Mouse (Mus musculus): ENCODE data around the gene Nolc1.

Nolc1 gene

DNA sequence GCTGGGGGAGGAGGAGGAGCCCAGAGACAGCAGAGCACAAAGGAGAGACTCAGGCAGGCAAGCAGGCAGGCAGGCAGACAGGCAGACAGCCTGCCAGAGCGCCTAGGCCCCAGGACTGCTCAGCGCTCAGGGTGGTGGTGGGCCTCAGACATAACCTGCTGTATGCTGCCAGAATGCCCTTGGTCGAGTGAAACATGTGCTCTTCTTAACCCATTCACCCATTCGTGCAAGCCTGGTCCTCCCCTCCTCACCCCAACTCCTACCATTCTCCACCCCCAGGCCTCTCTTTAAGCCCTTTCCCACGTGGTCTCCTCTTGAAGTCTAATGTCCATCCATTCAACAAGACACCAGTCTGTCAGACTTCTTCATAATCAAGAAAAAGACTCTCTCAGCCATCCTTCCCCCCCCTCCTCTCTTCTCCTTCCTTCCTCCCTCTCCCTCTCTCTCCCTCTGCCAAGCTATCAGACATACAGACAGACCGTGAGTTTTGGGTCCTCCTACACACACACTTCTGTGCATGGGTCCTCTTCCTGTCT is 33.1 kb upstream of the Nolc1 start:
- DNase-seq (ENCODE audit: low read depth, low spot score): peak; percentile 72

DNA sequence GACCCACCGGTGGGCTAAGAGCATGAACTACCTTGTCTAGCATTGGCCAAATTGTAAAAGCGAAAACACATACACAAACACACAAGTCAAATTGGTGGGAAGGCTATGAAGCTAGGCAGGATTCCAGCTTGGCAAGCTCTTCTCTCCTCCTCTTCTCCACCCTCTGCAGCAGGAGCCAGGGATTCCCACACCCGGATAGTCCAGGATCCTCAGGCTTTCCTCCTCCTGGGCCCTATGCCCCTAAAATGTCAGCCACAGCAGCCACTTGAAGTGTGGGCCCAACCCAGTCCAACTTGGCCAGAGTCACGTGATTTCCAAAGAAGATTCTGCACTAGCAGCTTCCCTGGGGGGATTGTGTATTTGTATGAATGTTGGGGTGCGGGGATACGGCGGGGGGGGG is 32.3 kb upstream of the Nolc1 start:
- DNase-seq (ENCODE audit: low read depth, low spot score): no peak

DNA sequence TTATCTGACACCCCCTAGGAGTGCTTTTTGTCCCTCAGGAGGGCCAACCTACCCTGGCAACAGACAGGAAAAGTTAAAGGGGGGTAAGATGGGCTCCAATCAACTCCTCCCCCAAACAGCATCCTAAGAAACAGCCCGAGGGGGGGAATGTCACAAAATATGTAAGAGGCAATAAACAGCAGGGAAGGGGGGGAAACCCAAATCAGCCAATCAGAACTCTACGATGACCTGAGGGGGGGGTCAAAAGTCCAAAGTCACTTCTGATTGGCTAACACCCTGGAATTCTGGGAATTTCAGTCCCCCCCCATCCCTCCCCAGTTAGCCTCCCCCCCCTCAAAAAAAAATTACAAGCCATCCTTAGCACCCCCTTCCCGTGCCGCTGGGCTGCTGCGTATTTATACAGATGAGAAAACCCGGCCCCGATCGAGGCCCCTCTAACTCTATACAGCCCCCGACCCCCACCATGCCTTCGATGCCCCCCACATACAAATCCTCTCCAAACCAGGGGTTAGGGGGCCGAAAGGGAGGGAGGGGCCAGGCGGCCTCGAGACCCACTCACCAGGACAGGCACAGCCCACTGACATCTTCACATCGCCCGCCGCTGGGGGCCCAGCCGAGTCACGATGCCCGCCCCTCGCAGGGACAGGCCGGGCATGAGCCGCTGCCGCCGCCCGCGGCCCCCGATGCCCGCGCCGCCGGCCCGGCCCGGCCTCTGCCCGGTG is 31.2 kb upstream of the Nolc1 start, which contains the start of gene Pprc1:
Gene Pprc1, plus strand, starts transcription at position 616 of the 722 bp plus-strand sequence.
- DNase-seq (ENCODE audit: low read depth, low spot score): no peak

DNA sequence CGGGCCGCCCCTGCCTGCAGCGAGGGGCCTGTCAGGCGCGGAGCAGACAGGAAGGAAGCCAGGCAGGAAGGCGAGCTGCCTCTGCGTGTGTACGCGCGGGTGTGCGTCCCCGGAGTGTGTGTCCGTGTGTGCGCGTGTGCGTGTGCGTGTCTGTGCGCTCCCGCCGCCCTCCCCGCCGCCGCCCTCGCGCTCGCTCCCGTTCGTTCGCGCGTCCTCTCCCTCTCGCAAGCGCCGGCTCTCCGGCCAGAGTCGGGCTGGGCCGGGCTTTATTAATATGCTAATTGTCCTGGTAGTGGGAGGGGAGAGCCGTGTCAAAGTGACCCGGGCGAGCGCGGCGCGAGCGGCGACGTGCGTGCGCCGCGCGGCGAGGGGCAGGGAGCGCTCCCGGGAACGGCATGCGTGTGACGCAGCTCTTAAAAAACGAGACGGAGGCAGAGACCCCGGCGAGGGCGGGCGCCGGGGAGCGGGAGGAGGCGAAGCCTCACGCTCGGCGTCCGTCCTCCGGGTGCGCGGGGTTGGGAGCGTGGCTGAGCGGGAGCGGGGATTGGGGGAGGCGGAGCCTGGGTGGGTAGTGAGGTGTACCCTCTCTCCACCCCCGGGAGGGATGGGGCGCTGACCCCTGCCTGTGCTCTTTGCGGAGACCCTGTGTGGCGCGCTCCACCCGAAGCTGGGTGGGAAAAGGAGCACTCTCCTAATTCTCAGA is 30.5 kb upstream of the Nolc1 start, which contains the start of gene Ldb1:
Gene Ldb1, minus strand, starts transcription at position 222 of the 703 bp plus-strand sequence.
- peak; percentile 91 for DNase-seq (ENCODE audit: low read depth, low spot score)

DNA sequence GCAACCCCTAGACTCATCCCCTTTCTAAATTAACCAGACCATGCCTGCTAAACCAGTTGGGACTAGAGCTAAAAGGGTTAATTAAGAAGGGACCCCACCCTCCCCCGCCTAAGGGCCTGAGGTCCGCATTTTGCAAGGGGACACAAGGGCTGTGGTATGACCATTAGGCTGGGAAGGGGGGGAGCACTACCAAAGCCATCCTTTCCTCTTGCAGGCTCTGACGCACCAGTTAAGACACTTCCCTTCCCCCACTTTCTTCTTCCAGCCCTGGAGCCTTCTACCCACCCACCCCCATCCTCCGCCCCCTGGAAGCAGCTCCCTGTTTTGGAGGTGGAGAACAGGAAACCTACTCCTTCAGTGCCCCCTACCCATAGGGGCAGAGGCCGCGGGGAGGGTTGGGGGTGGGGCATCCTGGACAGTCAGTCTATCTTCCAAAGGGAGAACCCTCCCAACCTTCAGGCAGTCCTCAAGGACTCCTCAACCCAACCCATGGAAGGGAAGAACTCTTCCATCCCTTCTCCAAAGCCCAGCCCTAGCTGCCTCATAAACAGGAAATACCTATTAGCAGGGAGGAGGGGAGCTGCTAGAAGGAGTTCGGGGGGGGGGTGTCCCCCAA is 29.9 kb upstream of the Nolc1 start:
- peak; percentile 95 for DNase-seq (ENCODE audit: low read depth, low spot score)

DNA sequence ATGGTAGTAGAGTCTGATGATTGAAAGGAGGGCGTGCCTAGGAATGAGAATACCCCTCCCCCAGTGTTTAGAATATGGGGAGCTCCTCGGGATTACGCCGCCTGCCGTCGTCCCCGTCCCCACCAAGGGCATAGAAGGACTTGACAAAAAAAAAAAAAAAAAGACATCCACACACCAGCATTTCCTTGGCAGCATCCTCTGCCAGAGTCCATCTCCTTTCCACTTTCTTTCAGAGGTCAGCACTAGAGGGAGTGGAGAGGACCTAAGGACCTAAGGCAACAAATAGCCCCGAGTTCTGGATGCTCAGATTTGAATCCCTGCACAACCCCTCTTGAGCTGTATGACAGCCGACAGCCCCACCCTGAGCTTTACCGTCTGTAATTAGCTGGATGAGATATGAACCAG is 29.0 kb upstream of the Nolc1 start:
- peak; percentile 76 for DNase-seq (ENCODE audit: low read depth, low spot score)

DNA sequence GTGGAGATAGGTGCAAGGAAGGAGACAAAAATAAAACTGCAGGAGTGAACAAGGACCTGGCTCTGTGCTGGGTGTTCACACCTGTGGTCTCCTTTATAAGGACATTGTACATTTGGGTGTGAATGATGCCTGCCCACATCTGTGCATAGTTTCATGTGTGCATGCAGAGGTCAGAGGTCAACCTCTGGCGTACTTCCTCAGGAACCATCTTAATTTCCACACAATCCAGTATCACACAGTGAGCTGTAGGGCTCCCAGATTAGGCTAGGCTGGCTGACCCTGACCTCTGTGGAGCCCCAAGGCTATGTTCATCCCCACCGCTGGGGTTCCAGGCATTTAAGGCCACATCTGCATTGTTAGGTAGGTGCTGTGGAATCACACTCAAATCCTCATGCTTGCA is 28.2 kb upstream of the Nolc1 start:
- DNase-seq (ENCODE audit: low read depth, low spot score): no peak

DNA sequence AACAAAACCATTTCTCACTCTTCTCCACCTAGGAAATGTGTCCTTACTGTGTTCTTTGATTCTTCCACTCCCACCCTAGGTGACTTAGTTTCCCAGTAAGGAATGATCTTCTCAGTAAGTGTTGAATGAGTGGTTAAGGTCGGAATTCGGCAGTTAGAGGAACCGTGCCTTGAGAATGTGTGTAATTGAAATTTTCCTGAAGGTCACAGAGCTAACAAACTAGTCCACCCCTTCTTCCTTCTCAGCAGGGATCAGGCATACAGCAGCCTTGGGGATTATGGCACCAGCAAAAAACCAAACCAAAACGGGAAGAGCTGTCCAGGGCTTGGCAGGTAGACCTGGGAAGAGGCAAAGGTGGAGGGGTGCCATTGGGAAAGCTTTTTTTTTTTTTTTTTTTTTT is 26.5 kb upstream of the Nolc1 start:
- DNase-seq (ENCODE audit: low read depth, low spot score): peak; percentile 75

DNA sequence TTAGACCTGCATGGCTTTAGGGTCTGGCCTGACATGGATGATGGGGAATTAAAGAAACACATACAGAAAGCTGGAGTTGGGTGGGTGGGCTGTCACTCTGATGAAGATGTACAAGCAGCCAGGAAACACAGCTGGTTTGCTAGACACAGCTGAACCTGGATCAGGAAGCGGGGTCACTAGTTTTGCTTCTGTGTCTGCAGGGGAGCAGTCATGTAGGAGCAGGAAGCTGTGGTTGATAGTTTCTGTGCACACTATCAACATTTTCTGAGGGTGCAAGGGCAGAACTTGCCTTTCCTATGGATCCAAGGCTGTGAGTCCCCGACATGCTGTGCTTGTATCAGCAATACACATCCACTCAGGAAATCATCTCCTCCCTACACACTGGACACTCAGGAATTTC is 25.2 kb upstream of the Nolc1 start:
- DNase-seq (ENCODE audit: low read depth, low spot score): no peak

DNA sequence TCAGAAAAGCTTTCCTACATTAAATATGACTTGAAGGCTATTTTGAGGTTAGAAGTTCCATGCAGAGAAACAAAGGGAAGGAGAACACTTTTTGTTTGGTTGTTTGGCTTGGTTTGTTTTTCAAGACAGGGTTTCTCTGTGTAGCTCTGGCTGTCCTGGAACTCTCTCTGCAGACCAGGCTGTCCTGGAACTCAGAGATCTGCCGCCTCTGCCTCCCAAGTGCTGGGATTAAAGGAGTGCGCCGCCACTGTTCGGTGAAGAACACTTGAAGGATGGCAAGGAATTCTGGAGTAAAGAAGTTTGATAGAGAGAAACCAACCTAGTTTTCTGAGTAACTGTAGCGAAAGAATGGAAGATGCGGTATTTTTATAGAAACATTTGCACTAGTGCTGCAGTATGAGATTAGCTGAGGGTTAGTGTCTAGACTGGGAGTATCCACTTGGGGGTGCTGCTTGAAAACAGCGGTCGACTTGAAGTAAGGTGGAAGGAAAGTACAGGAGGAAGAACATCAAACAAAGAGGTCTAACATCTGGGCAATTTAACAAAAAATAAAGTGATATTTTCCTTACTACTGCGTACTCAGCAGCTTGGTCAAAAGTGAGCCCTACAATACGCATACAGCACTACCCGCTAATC is 19.8 kb upstream of the Nolc1 start:
- DNase-seq (ENCODE audit: low read depth, low spot score): no peak

DNA sequence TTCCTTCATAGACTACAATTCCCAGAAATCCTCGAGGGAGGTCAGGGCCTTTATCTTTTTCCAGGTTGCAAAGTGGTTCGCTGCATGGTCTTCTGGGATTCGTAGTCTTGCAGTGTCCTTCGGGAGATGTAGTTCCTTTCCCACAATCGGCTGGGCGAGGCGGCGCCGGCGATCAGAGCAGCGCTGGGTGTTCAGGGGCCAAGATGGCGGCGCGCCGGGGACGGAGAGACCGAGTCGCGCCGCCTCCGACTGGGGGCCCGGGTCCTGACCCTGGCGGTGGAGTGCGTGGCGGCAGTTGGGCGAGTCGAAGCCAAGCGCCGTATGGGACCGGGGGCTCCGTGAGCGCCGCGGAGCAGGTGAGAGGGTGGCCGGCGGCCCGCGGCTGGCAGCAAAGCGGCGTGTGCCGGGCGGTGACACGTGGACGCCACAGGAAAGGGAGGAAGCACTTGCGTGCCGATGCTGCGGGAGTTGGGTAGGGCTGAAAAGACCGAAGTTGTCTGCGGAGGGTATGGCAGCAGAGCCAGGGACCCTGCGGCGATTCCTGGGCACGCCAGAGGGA is 19.2 kb upstream of the Nolc1 start:
- DNase-seq (ENCODE audit: low read depth, low spot score): peak; percentile 97

DNA sequence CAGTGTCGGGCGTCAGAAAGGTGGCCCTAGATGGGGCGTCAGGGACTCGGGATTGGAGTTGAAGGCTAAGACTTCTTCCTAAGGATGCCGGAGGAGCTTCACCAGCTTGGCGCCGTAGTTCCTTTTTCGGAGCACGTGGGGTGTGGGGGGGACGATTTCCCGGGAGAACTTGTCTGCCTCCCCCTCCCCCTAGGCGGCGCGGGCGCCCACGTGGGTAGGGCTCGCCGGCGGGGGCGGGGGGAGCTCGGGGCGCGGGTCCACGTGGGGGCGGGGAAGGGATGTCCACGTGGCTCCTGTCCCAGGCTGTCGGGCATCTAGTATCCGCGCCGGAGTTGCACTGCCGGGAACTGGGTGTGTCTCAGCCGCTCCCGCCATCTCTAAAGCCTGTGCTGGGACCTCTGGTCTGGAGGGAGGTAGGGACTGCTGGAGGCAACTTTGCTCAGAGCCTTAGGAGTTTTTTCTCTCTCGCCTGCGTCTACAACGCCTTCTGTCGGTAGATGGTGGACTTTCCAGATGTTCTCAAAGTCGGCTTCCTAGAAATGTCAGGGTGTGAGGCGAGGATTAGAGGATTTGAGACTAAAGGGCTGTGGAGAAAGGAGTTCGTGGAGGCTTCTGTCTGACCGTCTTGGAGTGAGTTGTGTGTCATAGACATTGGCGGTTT is 18.6 kb upstream of the Nolc1 start:
- peak; percentile 93 for DNase-seq (ENCODE audit: low read depth, low spot score)

DNA sequence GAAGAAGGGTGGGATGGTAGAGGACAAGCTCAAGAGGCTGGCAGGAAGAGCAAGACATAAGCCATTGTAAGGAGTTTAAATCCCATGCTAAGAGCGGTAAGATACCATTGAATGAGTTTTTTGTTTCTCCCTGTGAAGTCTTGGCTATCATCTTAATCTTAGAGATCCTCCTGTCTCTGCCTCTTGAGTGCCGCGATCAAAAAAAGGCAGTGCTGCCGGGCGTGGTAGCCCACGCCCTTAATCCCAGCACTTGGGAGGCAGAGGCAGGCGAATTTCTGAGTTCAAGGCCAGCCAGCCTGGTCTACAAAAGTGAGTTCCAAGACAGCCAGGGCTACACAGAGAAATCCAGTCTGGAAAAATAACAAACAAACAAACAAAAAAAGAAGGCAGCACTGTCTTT is 17.2 kb upstream of the Nolc1 start:
- peak; percentile 66 for DNase-seq (ENCODE audit: low read depth, low spot score)

DNA sequence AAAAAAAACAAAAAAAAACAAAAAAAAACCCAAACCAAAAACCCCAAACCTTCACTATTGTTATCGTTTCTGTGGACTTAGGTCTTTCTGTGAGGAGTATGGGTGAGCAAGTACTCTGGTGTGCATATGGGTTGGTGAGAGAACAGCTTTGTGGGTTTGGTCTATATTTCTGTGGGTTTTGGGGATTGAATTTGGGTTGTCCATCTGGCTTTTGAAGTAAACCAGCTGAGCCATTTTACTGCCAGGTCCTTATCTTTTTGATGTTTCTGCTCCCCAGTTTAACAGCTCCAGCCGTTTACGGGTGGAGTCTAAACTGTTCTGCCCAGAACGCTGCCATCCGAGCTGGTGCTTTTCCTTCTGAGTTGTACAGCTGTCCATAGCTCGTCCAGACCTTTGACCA is 14.8 kb upstream of the Nolc1 start:
- DNase-seq (ENCODE audit: low read depth, low spot score): no peak

DNA sequence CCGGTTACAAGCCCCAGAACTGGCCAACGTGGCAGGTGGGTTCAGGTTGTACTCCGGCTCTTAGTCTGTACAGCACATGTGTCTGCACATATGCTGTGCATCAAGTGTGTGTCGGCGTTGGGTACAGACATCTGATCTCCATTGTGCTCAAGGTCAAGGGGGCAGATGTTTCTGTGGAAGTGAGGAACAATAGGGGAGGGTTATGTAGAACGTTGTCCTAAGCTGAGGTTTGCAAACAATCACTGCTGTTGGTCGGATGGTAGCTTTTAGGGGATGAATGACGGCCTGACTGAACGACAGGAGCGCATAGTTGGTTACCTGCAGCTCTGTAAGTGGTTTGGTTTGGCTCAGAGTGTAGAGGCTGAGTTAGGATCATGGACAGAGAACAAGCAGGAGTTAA is 7.6 kb upstream of the Nolc1 start:
- DNase-seq (ENCODE audit: low read depth, low spot score): no peak

DNA sequence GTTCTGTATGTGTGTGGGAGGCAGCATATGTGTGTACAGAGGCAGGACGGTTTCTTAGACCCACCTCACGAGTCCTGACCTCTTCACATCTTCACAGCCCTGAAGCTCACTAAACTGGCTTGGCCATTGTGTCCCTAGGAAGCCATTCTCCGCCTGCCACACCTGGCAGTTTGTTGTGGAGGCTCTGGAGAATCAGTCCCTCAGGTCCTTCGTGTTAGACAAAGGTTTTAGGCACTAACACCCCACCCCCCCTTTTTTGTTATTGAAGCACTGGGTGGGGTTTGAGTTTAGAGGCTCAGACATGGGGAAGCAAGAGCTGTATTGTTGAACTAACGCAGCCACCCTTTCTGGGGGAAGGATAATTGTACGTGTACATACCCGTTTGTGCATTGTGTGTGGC is 2.4 kb upstream of the Nolc1 start:
- DNase-seq (ENCODE audit: low read depth, low spot score): peak; percentile 70

DNA sequence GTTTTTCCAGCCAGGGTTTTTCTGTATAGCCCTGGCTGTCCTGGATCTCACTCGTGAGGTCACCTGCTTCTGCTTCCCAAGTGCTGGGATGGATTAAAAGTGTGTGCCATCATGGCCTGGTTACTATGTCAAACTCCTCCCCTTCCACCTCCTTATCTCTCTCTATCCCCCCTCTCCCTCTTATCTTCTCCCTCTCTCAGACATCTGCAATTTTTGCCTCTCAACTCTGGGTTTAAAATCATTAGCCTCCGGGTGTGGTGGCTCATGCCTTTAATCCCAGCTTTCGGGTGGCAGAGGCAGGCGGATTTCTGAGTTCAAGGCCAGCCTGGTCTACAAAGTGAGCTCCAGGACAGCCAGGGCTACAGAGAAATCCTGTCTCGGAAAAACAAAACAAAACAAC is 1.4 kb upstream of the Nolc1 start:
- DNase-seq (ENCODE audit: low read depth, low spot score): no peak

DNA sequence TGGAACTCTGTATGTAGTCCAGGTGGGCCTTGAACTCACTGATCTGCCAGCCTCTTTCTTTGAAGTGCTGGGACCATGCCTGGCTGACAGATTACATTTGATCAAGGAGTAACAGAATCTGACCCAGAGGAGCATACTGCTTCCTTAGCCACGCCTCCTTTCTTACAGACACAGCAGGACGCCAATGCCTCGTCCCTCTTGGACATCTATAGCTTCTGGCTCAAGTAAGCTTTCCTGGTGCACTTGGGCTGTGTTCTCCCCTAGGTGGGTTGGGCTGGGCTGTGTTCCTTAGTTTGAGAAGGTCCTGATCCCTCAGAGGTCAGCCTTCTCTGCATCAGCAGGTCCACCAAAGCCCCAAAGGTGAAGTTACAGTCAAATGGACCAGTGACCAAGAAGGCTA is 2.9 kb downstream of the Nolc1 start:
- peak; percentile 59 for DNase-seq (ENCODE audit: low read depth, low spot score)

DNA sequence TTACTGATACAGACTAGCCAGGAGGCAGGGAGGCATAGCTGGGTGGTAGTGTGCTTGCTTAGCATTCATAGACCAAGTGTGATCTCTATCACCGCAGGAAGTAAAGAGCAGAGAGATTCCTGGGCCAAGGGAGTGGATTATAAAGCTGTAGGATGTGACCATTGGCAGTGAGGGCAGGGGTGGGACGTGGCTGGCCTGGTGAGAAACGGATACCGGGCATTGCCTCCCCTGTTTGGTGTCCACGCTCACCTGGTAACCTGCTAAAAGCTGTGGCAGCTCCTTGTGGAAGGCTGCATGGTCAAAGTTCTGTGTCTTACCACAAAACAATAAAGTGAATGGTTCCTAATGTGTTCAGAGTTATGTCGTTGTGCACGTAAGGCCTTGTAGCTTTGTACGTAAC is 9.5 kb downstream of the Nolc1 start:
- no peak for DNase-seq (ENCODE audit: low read depth, low spot score)

DNA sequence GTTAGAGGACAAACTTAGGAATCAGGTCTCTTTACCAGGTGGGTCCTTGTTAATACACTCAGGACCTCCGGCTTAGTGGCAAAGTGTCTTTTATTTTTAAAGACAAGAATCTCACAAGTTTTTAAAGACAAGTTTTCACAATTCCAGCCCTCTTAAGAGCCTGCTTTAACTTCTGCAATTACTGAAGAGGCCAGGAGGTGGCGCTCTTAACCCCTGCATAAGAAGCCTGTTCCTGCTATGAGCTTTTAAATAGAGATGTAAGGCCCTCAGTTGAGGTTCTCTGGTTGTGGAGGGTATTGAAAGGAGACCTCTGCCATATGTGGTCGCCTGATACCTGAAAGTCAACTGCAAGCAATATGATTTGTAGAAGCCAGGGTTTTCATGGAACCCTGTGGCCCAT is 10.7 kb downstream of the Nolc1 start:
- peak; percentile 85 for DNase-seq (ENCODE audit: low read depth, low spot score)

DNA sequence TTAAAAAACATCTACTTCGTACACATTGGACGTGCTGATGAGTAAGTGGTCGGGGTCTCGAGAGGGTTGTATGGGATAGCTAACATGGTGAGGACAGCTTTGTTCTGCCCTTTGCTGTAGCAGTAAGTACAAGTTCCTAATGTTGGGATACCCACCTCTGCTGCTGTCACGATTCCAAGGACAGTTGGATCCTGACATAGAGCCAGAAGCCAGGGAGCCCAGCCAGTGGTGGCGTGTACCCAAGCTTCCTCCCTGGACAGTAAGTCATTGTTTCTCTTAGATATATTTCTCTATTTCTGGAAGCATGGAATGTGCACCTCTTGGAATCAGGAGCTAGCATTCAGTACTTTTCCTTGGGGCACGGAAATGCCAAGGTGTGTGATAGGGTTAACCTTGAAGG is 12.2 kb downstream of the Nolc1 start:
- no peak for DNase-seq (ENCODE audit: low read depth, low spot score)

Measured in ES-CJ7 (cell line).